Mouse (Mus musculus) spleen, adult 2 months (tissue): Measurements from ENCODE around the gene Icam1.

ENCODE experiments used
- CTCF ChIP-seq: fragments of 200-500 bp; IDR thresholded peaks from 2 replicates; pipeline ENCODE4 v1.5.1; 2011; ENCODE audit warnings: mild to moderate bottlenecking, inconsistent platforms; ENCODE audit not compliant: insufficient read depth, insufficient read length, insufficient replicate concordance; ENCODE audit errors: extremely low read depth
- POLR2A ChIP-seq: fragments of 200-500 bp; IDR thresholded peaks from 2 replicates; pipeline ENCODE4 v1.6.1; 2011; ENCODE audit warnings: low read depth, low read length, inconsistent platforms

GRCm38 (mm10) chr9:21037481-21037891 lies 21.7 kb downstream of the Icam1 start:
- no peak for TF ChIP-seq POLR2A
- no peak for TF ChIP-seq CTCF
